Comparison of ENCODE assay signal across 19 mouse cellular contexts in genomic region chr16:84770891-84771290, GRCm38 (mm10). TPM values are rescaled to one million over a fixed set of nuclear protein-coding genes. Genes with fewer than 3 reads are reported as not detected.
DNase-seq lines count a peak whose midpoint lies in the region; TF ChIP-seq lines count a peak whose summit lies in the region.
"Had no signal": no experiment of that assay in that cellular context is flagged by ENCODE, and none has a peak within 500 bp of the region (broad histone marks: within the 10 kb centered on the region; RNA-seq: fewer than 3 reads in every experiment).

No protein-coding gene starts in this region.

- no peak for DNase-seq in gastrocnemius, adult 2 months
- no peak for DNase-seq in gastrocnemius, postnatal 36 days
- DNase-seq in 416B (ENCODE audit: low read depth) (peak; percentile 18), ES-E14 (ENCODE audit: low read depth, low spot score) (no peak)
- DNase-seq in adrenal gland, adult (ENCODE audit: inconsistent age in 2 of 2, low spot score in 1 of 2), result no peak
- DNase-seq in testis, postnatal 10 days (ENCODE audit: low spot score), result no peak
- DNase-seq: B cell, adult 2 months; cerebellum, adult 2 months; cerebellum, adult 9-11 months; cerebellum, postnatal 25 days; forebrain, postnatal 0 days; kidney, adult 11 months had no signal

- in situ Hi-C loops in ES-E14 (cut with MboI; ENCODE audit: low sequenced_read_pairs in 2 of 2, unreplicated experiment in 2 of 2), result no loop called here

- H3K36me3 ChIP-seq in ES-E14 (ENCODE audit: control insufficient read depth, insufficient read depth, low read length, poor library complexity, severe bottlenecking), result no peaks in the 10 kb centered on the region
- H3K36me3 ChIP-seq: embryonic facial prominence, embryonic 12.5 days; embryonic facial prominence, embryonic 15.5 days; G1E; hindbrain, embryonic 10.5 days; hindbrain, embryonic 13.5 days; intestine, embryonic 15.5 days had no signal

- H3K9ac ChIP-seq in ES-E14 (ENCODE audit: insufficient read depth, low read depth, low read length, poor library complexity, severe bottlenecking), result no peak overlapping the region
- H3K9ac ChIP-seq: embryonic facial prominence, embryonic 12.5 days; embryonic facial prominence, embryonic 15.5 days; forebrain, postnatal 0 days; hindbrain, embryonic 13.5 days; intestine, embryonic 15.5 days had no signal

- peak overlapping the region; percentile 1; the same call in 1 of the 2 replicates for H3K27ac ChIP-seq in gastrocnemius, adult 2 months
- H3K27ac ChIP-seq in ES-E14 (ENCODE audit: insufficient read depth, low read depth, low read length, poor library complexity, severe bottlenecking), result peak overlapping the region; percentile 96; the same call in 1 of the 2 replicates
- H3K27ac ChIP-seq: embryonic facial prominence, embryonic 12.5 days; embryonic facial prominence, embryonic 15.5 days; hindbrain, embryonic 13.5 days; intestine, embryonic 15.5 days had no signal

- TF ChIP-seq CTCF in gastrocnemius, adult 2 months (IDR thresholded peaks at IDR 0.05), result no peak

- no peak overlapping the region for H3K4me3 ChIP-seq in gastrocnemius, adult 2 months
- no peak overlapping the region for H3K4me3 ChIP-seq in ES-E14 (ENCODE audit: insufficient read depth in 1 of 2, low read depth in 1 of 2, low read length in 2 of 2, poor library complexity in 1 of 2, severe bottlenecking in 1 of 2)
- H3K4me3 ChIP-seq: embryonic facial prominence, embryonic 12.5 days; embryonic facial prominence, embryonic 15.5 days; hindbrain, embryonic 10.5 days; hindbrain, embryonic 13.5 days; intestine, embryonic 15.5 days had no signal

- intact Hi-C loops in gastrocnemius, adult 2 months (cut with DNase I), result loop anchor here (5.0 kb wide), 1 partner anchor 34 kb away; the partner anchor contains the start of gene Mrpl39
- intact Hi-C loops in gastrocnemius, postnatal 36 days (cut with DNase I), result loop anchor here (5.0 kb wide), 1 partner anchor 41 kb away; no protein-coding TSS in a partner anchor

- peaks cover 2 to 8% of the 10 kb centered on the region in 2 experiments for H3K4me1 ChIP-seq in ES-E14 (ENCODE audit: control insufficient read depth in 2 of 2, insufficient read depth in 2 of 2, low read length in 2 of 2, poor library complexity in 1 of 2)
- H3K4me1 ChIP-seq: embryonic facial prominence, embryonic 12.5 days had no signal

- no peaks in the 10 kb centered on the region for H3K9me3 ChIP-seq in ES-E14 (ENCODE audit: control insufficient read depth, insufficient read depth, low read depth, low read length)
- H3K9me3 ChIP-seq: embryonic facial prominence, embryonic 12.5 days; embryonic facial prominence, embryonic 15.5 days; hindbrain, embryonic 10.5 days; hindbrain, embryonic 13.5 days; intestine, embryonic 15.5 days had no signal

TF ChIP-seq in ES-E14, 5 proteins besides CTCF, POLR2A, EP300 and RAD21:
- TF ChIP-seq MAFK (IDR thresholded peaks at IDR 0.05; ENCODE audit: insufficient read depth, low read depth, low read length), result no peak
- TF ChIP-seq HCFC1 (IDR thresholded peaks at IDR 0.05; ENCODE audit: borderline replicate concordance, insufficient read depth, low read length), result no peak
- no peak for TF ChIP-seq CHD2 (IDR thresholded peaks at IDR 0.05; ENCODE audit: low read depth, low read length)
- TF ChIP-seq ZNF384 (IDR thresholded peaks at IDR 0.05; ENCODE audit: low read depth, low read length), result no peak
- TF ChIP-seq ZC3H11A (IDR thresholded peaks at IDR 0.05; ENCODE audit: borderline replicate concordance, low read depth, low read length), result no peak

RNA-seq across cellular contexts. Expression of gene Jam2, which starts 3.0 kb away (rescaled TPM):
- total RNA-seq in gastrocnemius, adult 2 months (2021), result 10 to 100 TPM; 13.6 to 24.9 TPM
- total RNA-seq in gastrocnemius, postnatal 36 days (2021), result 10 to 100 TPM; 13.9 to 15.6 TPM
- total RNA-seq in ES-E14 (2012; rRNA removed), result 225 and 328 TPM in 2 replicates
- total RNA-seq: granulocyte monocyte progenitor cell, adult 5-6 weeks had no signal

RNA-seq across cellular contexts. Expression of gene Mrpl39, which starts 35.3 kb away (rescaled TPM):
- 10 to 100 TPM; 13.4 to 19.5 TPM for total RNA-seq in gastrocnemius, adult 2 months (2021)
- total RNA-seq in gastrocnemius, postnatal 36 days (2021), result 10 to 100 TPM; 15.7 to 16.2 TPM
- 56.4 and 66.3 TPM in 2 replicates for total RNA-seq in ES-E14 (2012; rRNA removed)
